Mouse (Mus musculus) gastrocnemius, postnatal 14 days (tissue): ENCODE measurements around the gene Stk11. TPM values are rescaled to one million over a fixed set of nuclear protein-coding genes. Genes with fewer than 3 reads are reported as not detected.

Experiments used
- DNase-seq: peaks from one replicate; pipeline ENCODE4 v3.0.0; 2021; ENCODE audit warnings: mixed read lengths
- intact Hi-C: fragments of 180-260 bp; cut with DNase I; formaldehyde crosslinking; loops from one replicate; pipeline ENCODE4 v1.15.1; 2025; ENCODE audit warnings: low total_unique reads
- total RNA-seq, 2 experiments: library from RNA; stranded (reverse); gene quantifications; 2 replicates each; pipeline ENCODE4 v1.2.3; 2021

The Stk11 gene
- total RNA-seq, 2 experiments from 2014 or later, result 87.6 to 98.0 TPM

DNA sequence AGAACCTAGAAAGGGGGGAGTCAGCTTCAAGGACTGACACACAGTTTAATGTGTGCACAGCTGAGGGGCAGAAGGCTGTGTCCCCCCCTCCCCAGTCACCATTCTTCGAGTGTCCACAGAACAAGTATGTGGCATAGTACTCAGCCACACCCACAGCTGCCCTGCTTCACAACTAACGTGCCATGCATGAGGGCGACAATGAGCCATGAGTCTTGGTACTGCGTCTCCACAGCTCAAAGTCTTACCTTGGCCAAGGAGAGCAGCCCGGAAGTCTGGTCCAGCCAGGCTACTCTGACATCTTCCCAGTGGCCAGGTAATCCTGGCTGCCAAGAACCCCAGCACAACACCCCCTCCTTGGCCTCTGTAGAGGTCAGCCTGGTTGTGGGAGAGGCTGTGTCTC is 22.9 kb upstream of the Stk11 start:
- no peak for DNase-seq
- intact Hi-C loops, result no loop called here

GRCm38 (mm10) chr10:80094085-80094484 is 21.5 kb upstream of the Stk11 start:
- intact Hi-C loops, result no loop called here
- DNase-seq, result no peak

DNA sequence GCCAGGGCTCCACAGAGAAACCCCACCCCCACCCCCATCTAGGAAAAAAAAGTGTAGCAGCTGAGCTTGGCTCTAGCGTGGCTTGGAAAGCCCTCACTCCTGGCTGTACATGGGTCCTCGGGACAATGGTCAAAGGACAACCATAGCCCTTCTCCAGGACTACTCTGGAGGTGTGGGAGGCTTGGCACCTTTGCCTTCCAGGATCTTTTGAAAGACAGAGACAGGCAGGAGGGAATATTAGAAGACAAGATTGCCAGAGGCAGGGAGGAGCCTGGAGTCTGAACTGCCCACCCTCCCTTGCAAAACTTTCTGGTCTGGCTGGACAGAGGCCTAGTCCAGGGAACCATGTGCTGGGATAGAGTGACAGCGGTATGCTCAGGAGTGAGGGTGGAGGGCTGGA is 20.9 kb upstream of the Stk11 start:
- DNase-seq, result no peak
- intact Hi-C loops, result loop anchor here (5.0 kb wide), 1 partner anchor 32 kb away; no protein-coding TSS in a partner anchor

DNA sequence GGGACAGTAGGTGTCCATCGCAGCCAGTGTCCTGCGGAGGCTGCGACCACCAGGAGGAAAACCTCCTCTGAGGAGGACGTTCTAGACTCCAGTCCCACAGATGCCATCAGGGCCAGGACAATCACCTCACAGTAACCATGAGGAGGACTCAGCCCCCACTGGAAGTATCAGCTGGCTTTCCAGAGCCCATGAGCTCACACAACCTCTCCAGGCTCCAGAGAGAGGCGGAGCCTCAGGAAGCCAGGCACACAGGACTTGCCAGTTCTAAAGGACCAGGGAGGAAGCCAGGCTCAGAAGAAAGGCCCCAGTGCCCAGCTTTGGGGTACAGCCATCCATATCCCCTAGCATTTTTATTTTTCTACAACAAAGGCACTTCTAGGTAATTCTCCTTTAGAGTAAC is 20.1 kb upstream of the Stk11 start:
- intact Hi-C loops, result loop anchor here (5.0 kb wide), 1 partner anchor 33 kb away; no protein-coding TSS in a partner anchor
- DNase-seq, result no peak

DNA sequence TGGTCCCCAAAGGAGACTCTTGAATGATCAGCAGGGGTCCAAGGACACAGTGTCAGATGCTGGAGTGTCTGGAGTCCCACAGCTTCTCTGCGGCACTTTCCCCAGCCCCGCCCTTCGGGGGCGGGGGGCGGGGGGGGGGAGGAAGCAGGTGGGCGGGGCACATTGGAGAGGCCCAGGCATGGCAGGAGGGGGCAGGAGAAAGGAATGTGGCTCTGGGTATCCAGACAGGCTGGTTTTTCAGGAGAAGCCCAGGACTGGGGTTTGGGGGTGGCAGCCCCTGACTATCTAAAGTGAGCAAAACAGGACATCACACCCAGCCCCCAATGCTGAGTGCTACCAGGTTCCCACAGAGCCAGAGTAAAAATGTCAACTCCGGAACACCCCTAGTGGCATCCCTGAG is 18.3 kb upstream of the Stk11 start:
- intact Hi-C loops, result loop anchor here (5.0 kb wide), 1 partner anchor 35 kb away; no protein-coding TSS in a partner anchor
- DNase-seq, result no peak

- no peak for DNase-seq
- intact Hi-C loops, result loop anchor here (5.0 kb wide), 1 partner anchor 36 kb away; no protein-coding TSS in a partner anchor
These were observed 17.0 kb upstream of the Stk11 start for GRCm38 (mm10) chr10:80098630-80099029.

GRCm38 (mm10) chr10:80100982-80101381 is 14.6 kb upstream of the Stk11 start:
- intact Hi-C loops, result no loop called here
- no peak for DNase-seq

DNA sequence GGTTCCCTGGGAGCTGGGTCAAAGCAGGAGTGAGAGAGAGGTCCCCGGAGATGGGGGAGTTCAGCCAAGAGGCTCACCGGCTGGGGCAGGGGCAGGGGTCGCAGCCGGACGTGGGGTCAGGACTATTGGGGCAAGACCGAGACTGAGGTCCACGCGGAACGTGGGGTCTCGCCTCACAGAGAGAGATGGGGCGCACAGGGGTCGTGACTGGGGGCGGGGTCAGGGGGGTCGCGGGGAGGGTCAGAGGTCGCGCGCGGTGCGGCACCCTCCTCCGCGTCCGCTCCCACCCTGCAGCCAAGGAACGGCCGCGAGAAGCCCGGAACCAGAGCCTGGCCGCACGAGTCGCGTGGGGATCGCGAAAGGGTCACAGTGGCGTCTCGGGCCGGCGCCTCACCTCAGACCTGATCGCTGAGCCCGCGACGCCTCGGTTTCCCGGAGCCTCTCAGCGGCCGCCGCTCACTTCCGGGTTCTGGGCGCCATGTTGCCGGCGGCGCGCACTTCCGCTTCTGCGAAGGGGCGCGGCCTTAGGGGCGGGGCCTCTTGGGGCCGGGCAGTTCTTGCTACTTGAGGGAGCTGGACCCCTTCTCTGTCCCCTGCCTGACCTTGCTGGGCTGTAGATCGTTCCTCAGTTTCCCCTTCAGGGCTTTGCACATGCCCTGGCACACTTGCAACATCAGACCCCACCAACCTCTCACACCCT is 13.2 kb upstream of the Stk11 start:
- peak; percentile 89 for DNase-seq
- intact Hi-C loops, result no loop called here

DNA sequence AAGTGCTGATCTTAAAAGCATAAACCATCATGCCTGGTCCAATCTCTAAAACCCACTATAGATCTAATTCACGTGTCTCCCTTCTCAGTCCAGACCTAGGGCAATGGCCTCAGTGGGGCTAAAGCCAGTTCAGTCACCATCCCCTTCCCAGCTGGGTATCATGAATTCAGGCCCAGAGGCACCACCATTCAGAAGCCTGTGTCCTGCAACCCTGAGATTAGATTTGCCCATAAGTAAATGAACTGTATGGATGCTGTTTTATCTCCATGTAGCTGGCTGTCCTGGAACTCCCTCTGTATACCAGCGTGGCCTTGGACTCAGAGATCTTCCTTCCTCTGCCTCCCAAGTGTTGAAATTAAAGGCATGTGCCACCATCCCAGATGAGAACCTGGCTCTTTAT is 12.6 kb upstream of the Stk11 start:
- intact Hi-C loops, result no loop called here

GRCm38 (mm10) chr10:80104181-80104580 is 11.4 kb upstream of the Stk11 start:
- intact Hi-C loops, result no loop called here
- DNase-seq, result no peak

More for the DNA sequence above, 12.6 kb upstream of the Stk11 start:
- DNase-seq, result no peak

- no peak for DNase-seq
- intact Hi-C loops, result no loop called here
These were observed 10.1 kb upstream of the Stk11 start, which contains the start of gene Sbno2 for GRCm38 (mm10) chr10:80105460-80105859. TSS of gene Sbno2 (minus strand) at chr10:80105571.

- DNase-seq, result no peak
- intact Hi-C loops, result no loop called here
These were observed 9.7 kb upstream of the Stk11 start for GRCm38 (mm10) chr10:80105926-80106325.

GRCm38 (mm10) chr10:80107678-80108077 is 7.9 kb upstream of the Stk11 start:
- intact Hi-C loops, result no loop called here
- no peak for DNase-seq

DNA sequence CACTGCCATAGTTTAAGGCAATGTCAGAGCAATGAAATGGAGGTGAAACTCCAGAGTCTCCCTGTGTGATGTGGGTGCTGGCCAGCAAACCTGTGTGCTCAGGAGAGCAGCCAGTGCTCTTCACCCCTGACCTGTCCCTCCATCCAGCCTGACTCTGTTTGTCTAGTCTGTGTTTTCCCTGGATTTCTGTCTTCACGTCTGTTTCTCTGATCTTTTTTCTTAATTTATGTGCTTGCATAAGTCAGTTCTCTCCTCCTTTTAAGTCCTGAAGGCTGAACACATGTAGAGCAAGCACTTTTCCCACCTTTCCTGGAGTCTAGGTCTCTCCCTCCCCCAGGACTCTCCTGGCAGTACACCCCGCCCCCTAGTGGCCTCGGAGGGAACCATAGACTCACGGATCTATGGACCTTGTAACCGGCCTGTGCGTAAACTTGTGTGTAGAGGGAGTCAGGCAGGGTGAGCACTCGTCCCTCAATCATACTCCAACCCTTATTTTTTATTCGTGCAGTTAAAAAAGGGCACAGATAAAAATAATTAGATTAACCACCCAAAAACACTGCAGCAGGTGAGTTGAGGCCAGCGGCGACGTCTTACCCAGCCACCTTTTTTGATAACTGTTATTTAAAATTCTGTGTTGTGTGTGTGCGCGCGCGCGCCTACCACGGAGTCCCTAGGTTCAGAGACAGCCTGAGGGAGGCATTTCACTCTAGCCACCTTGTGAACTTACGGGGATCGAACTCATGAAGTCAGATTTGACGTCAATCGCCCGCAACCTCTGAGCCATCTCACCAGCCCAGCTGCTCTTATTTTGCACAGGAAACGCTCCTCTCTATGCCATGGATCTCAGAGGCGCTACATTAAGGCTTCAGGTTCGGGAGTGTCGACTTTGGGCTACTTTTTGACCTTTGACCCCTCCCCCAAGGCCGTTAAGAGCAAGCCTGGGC is 990 bp upstream of the Stk11 start:
- intact Hi-C loops, result loop anchor here (5.0 kb wide), 3 partner anchors 57 to 122 kb away; no protein-coding TSS in a partner anchor

GRCm38 (mm10) chr10:80115944-80116335 is 337 bp downstream of the Stk11 start:
- intact Hi-C loops, result loop anchor here (5.0 kb wide), 1 partner anchor 124 kb away; no protein-coding TSS in a partner anchor
- no peak for DNase-seq

More for the DNA sequence above, 990 bp upstream of the Stk11 start:
- peak; percentile 93 for DNase-seq

DNA sequence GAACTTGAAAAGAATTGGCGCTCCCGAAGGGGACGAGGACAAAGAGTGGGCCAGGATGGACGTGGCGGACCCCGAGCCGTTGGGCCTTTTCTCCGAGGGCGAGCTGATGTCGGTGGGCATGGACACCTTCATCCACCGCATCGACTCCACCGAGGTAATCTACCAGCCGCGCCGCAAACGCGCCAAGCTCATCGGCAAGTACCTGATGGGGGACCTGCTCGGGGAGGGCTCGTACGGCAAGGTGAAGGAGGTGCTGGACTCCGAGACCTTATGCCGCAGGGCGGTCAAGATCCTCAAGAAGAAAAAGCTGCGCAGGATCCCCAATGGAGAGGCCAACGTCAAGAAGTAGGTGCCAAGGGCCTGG is 942 bp downstream of the Stk11 start:
- intact Hi-C loops, result loop anchor here (5.0 kb wide), 1 partner anchor 124 kb away; no protein-coding TSS in a partner anchor
- no peak for DNase-seq

- intact Hi-C loops, result loop anchor here (5.0 kb wide), 1 partner anchor 125 kb away; no protein-coding TSS in a partner anchor
- peak; percentile 75 for DNase-seq
These were observed 1.5 kb downstream of the Stk11 start for GRCm38 (mm10) chr10:80116927-80117691.

- no peak for DNase-seq
- intact Hi-C loops, result loop anchor here (5.0 kb wide), 1 partner anchor 125 kb away; no protein-coding TSS in a partner anchor
These were observed 2.1 kb downstream of the Stk11 start for GRCm38 (mm10) chr10:80117736-80118135.

DNA sequence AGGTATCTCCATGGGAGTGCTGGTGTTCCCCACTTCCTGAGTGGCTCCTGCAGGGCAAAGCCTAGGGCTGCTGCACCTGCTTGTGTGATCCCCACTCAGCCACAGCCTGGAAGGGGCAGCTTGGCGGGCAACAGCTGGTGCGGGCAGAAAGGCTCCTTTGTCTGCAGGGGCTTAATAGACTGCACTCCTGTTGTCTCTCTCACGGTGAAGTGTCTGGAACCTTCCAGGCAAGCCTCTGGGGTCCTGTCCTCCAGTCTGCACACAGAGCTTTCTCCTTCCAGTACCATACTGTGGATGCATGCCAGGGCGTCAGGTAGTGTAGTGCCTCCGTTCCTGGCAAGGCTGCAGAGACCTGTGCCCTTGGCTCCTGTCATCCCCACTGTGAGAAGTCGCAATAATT is 2.9 kb downstream of the Stk11 start:
- intact Hi-C loops, result loop anchor here (5.0 kb wide), 1 partner anchor 126 kb away; no protein-coding TSS in a partner anchor
- no peak for DNase-seq
